Mouse (Mus musculus): Measurements from ENCODE around the gene Traf7. TPM values are rescaled to one million over a fixed set of nuclear protein-coding genes. Genes with fewer than 3 reads are reported as not detected.

Gene Traf7
- total and polyA plus RNA-seq, 3 experiments = 109 to 176 (median 122) TPM

- peaks cover 7% of the 10 kb centered on the region; the same call in 1 of the 2 replicates for H3K79me2 ChIP-seq (replicated peaks; ENCODE audit: control insufficient read depth, extremely low read depth, insufficient read depth, poor library complexity, severe bottlenecking)
- DNase-seq (ENCODE audit: extremely low read depth) = peak; percentile 97
- dilution Hi-C loops (cut with MboI; ENCODE audit: extremely low pct_ligation_motif_present, extremely low pct_unique_long_range_greater_than_20kb, low sequenced_read_pairs) = no loop called here
- peak within 1 kb of the TSS; percentile 84 for H3K9ac ChIP-seq (ENCODE audit: insufficient read depth, low read depth)
- peaks cover 12 to 23% of the 10 kb centered on the region in 2 experiments for H3K4me1 ChIP-seq (ENCODE audit: control insufficient read depth in 1 of 2, insufficient read depth in 2 of 2)
- in situ Hi-C loops (cut with MboI; ENCODE audit: low pct_ligation_motif_present, low pct_unique_long_range_greater_than_20kb, low sequenced_read_pairs) = no loop called here
- no peaks in the 10 kb centered on the region for H3K9me3 ChIP-seq (replicated peaks; ENCODE audit: low read length)
- peak within 1 kb of the TSS; percentile 80 for H3K27ac ChIP-seq (ENCODE audit: insufficient read depth, low read depth)
- H3K4me3 ChIP-seq (replicated peaks in 1 of 3; ENCODE audit: low read depth in 2 of 3, low read length in 2 of 3, poor library complexity in 1 of 3) = peak within 1 kb of the TSS; percentile 89 to 100 (median 98)
- no peaks in the 10 kb centered on the region for H3K27me3 ChIP-seq (replicated peaks)
- peak within 1 kb of the TSS; percentile 97 for H3K4me2 ChIP-seq (ENCODE audit: insufficient read depth, low read depth, poor library complexity, severe bottlenecking)
- TF ChIP-seq CTCF (conservative IDR thresholded peaks at IDR 0.05 in 1 of 2, IDR thresholded peaks at IDR 0.05 in 1 of 2; ENCODE audit: low read depth in 2 of 2, low read length in 2 of 2) = no peak
- TF ChIP-seq E2F4 (IDR thresholded peaks at IDR 0.05; ENCODE audit: insufficient replicate concordance, low read depth, low read length) = 0 out of 2 replicates have a peak, but pooled peaks have one; percentile 72
- no peak for TF ChIP-seq ZC3H11A (IDR thresholded peaks at IDR 0.05; ENCODE audit: low read depth, low read length)
- no peak for TF ChIP-seq SMC3 (IDR thresholded peaks at IDR 0.05; ENCODE audit: low read depth, low read length)
- TF ChIP-seq POLR2A (IDR thresholded peaks at IDR 0.05; ENCODE audit: low read depth, low read length) = peak; percentile 92
- TF ChIP-seq TBP (conservative IDR thresholded peaks at IDR 0.05; ENCODE audit: low read depth, low read length) = 0 out of 2 replicates have a peak, but pooled peaks have one; percentile 78
- peak; percentile 84 for TF ChIP-seq ZMIZ1 (IDR thresholded peaks at IDR 0.05; ENCODE audit: low read depth, low read length)
- no peak for TF ChIP-seq RCOR1 (conservative IDR thresholded peaks at IDR 0.05; ENCODE audit: low read depth, low read length)
- no peak for TF ChIP-seq UBTF (IDR thresholded peaks at IDR 0.05; ENCODE audit: low read depth, low read length)
- peak; percentile 20; the same call in 1 of the 2 replicates for TF ChIP-seq IRF4 (IDR thresholded peaks at IDR 0.05; ENCODE audit: low read depth, low read length)
- peak; percentile 78 for TF ChIP-seq NRF1 (IDR thresholded peaks at IDR 0.05; ENCODE audit: low read depth, low read length)
- peak; percentile 85 for TF ChIP-seq NELFE (IDR thresholded peaks at IDR 0.05; ENCODE audit: low read depth, low read length)
- no peak for TF ChIP-seq CHD1 (IDR thresholded peaks at IDR 0.05; ENCODE audit: low read depth, low read length)
- TF ChIP-seq TCF12 (IDR thresholded peaks at IDR 0.05; ENCODE audit: low read depth, low read length) = peak; percentile 76; the same call in 1 of the 2 replicates
- TF ChIP-seq MAX (IDR thresholded peaks at IDR 0.05; ENCODE audit: low read length) = peak; percentile 66; the same call in 1 of the 2 replicates
- TF ChIP-seq BHLHE40 (IDR thresholded peaks at IDR 0.05; ENCODE audit: low read depth, low read length) = peak; percentile 54; the same call in 1 of the 2 replicates
- TF ChIP-seq ELF1 (IDR thresholded peaks at IDR 0.05; ENCODE audit: low read depth, low read length) = peak; percentile 89
- peak; percentile 74 for TF ChIP-seq CHD2 (IDR thresholded peaks at IDR 0.05; ENCODE audit: low read length)
- TF ChIP-seq JUND (conservative IDR thresholded peaks at IDR 0.05; ENCODE audit: low read depth, low read length) = no peak
- TF ChIP-seq USF1 (IDR thresholded peaks at IDR 0.05; ENCODE audit: low read depth, low read length) = no peak; the same call in 1 of the 2 replicates
- TF ChIP-seq MAZ (IDR thresholded peaks at IDR 0.05; ENCODE audit: low read depth, low read length) = 0 out of 2 replicates have a peak, but pooled peaks have one; percentile 46
- TF ChIP-seq RAD21 (IDR thresholded peaks at IDR 0.05; ENCODE audit: low read depth, low read length) = no peak
- TF ChIP-seq MXI1 (IDR thresholded peaks at IDR 0.05; ENCODE audit: low read depth, low read length) = peak; percentile 81
- peak; percentile 91 for TF ChIP-seq POLR2AphosphoS2 (IDR thresholded peaks at IDR 0.05; ENCODE audit: low read depth, low read length)
- TF ChIP-seq KAT2A (IDR thresholded peaks at IDR 0.05; ENCODE audit: insufficient replicate concordance, low read length) = 0 out of 2 replicates have a peak, but pooled peaks have one; percentile 43
- peak; percentile 49; the same call in 1 of the 2 replicates for TF ChIP-seq SIN3A (IDR thresholded peaks at IDR 0.05; ENCODE audit: low read length)
- no peak; the same call in 1 of the 2 replicates for TF ChIP-seq MEF2A (IDR thresholded peaks at IDR 0.05; ENCODE audit: borderline replicate concordance, low read depth, low read length)
- TF ChIP-seq HCFC1 (IDR thresholded peaks at IDR 0.05; ENCODE audit: low read depth, low read length) = peak; percentile 68
- no peak for TF ChIP-seq EP300 (IDR thresholded peaks at IDR 0.05; ENCODE audit: low read length)
- peaks cover 20 to 47% of the 10 kb centered on the region in 2 experiments for H3K36me3 ChIP-seq (replicated peaks in 1 of 2; ENCODE audit: control insufficient read depth in 1 of 2, insufficient read depth in 1 of 2, low read length in 1 of 2)
Observed at GRCm38 (mm10) chr17:24469910-24470602, 57.7 kb downstream of the Traf7 start, which contains the start of the genes E4f1 and Pgp. TSS of gene E4f1 (minus strand) at chr17:24470313. TSS of gene Pgp (plus strand) at chr17:24470392.
